Mouse (Mus musculus) regulatory T cell (primary cell): ENCODE measurements at regions not wholly inside any gene's neighbourhood (a gene's known extent, or its start where the extent isn't known, plus 50 kb on each side); places are given as distances from the start of the nearest gene placed in this dataset.

ENCODE experiments used
- in situ Hi-C: fragments of 300-600 bp; cut with MboI, MseI; formaldehyde crosslinking; loops from one replicate; pipeline ENCODE4 v1.15.1; 2025; ENCODE audit warnings: high pct_unique_total_duplicates

GRCm38 (mm10) chr15:60632789-60633456, 220.7 kb downstream of the Fam84b start:
- in situ Hi-C loops, result loop anchor here (10.0 kb wide), 1 partner anchor 662 kb away; no protein-coding TSS in a partner anchor

DNA sequence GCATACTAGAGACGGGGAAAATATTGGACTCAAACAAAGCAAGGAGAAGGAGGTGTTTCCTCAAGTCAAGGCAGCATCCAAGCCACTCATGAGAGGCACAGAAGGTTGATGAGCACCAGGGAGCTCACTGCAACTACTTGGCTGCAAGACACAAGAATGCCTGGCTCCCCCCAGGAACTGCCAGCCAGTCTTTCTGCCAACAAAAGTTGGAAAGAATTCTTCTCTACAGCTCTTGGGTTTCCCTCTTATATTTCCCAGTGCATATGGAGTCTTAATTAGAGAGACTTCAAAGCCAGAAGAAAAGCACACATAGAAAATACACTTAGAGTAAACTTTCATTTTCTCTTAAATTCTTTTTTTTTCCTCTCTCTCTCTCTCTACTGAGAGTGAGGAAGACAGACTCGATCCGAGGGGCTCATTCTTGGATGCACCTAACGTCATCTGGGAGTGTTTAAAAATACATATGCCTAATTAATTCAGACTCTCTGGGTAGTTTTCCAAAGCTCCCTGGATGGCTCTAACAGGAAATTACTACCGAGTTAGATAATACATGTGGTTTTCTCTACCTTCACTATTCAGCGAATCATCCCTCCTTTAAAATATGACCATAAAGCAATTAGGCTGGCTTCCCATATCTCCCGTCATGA, 222.7 kb downstream of the Fam84b start:
- in situ Hi-C loops, result loop anchor here (10.0 kb wide), 1 partner anchor 664 kb away; no protein-coding TSS in a partner anchor

DNA sequence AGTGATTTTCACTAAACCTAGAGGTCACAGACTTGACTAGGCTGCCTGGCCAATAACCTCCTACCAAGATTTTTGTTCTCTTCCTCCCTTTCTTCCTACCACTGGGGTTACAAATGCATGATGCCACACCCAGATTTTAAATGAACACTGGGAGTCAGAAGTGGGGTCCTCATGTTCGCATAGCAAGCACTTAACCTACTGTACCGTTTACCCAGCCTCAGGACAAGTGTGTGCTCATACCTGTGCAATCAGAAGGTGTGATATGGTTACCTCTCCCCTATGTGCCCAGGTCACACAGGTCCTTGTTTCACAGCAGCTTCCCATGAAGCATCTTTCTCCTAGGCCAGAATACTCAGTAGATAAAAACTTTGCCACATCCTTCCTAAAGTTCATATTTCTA, 234.8 kb downstream of the Fam84b start:
- in situ Hi-C loops, result no loop called here

DNA sequence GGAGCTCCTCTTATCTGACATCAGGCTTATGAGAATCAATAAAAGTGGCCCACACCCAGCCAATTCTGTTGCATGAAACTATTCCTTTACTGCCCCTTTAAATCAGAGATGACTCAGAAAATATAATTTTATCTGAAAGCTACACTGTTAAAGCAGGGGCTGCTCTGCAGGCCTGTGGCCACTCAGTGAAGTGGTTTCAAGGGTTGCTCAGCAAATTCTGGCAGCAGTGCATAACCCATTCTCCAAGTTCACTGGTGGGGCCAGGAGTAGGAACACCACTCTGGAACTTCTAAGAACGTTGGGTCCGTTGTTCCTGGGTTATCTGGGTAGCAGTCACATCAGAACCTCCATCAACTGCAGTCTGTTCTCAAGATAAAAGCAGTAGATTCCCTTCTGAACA, 236.2 kb downstream of the Fam84b start:
- in situ Hi-C loops, result no loop called here

DNA sequence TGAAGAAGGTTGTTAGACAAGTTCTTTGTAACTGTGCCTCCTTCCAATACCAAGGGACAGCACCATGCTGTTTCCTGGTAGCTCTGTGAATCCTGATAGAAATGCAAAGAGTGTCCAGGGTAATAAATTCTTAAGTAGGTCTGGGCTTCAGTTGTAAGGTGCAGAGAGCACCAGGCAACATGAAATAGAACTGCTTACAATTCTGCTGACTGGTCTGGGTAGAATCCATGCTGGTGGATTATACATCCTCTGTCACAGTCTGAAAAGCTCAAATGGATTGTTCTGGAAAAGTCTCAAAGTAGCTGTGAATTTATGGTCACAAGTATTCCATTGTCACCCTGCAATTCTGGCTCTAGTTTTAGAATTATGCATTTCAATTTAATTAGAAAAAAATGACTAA, 251.7 kb downstream of the Fam84b start:
- in situ Hi-C loops, result no loop called here

GRCm38 (mm10) chr15:60577084-60577483, 276.5 kb downstream of the Fam84b start:
- in situ Hi-C loops, result no loop called here

GRCm38 (mm10) chr15:60566267-60566666, 287.3 kb downstream of the Fam84b start:
- in situ Hi-C loops, result no loop called here

DNA sequence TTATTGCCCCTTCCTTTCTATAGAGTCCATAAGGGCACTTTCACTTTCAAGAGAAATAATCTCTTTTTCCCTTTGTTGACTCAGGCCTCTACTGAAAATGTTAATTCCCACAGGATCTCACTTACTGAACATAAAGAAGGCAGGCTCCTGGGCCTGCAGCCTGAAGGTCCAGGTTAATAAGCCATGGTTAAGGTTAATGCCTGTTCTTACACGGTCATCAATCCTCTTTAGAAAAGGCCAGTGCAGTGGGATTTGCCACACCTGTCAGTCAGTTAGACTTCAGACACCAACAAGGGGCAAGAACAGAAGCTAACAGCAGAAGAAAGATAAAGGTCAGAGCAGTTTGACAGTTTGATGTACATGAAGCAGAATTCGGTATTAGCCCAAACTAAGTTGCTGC, 288.6 kb downstream of the Fam84b start:
- in situ Hi-C loops, result no loop called here

GRCm38 (mm10) chr15:60560641-60561040, 292.9 kb downstream of the Fam84b start:
- in situ Hi-C loops, result no loop called here

GRCm38 (mm10) chr15:60555691-60556090, 297.9 kb downstream of the Fam84b start:
- in situ Hi-C loops, result no loop called here

DNA sequence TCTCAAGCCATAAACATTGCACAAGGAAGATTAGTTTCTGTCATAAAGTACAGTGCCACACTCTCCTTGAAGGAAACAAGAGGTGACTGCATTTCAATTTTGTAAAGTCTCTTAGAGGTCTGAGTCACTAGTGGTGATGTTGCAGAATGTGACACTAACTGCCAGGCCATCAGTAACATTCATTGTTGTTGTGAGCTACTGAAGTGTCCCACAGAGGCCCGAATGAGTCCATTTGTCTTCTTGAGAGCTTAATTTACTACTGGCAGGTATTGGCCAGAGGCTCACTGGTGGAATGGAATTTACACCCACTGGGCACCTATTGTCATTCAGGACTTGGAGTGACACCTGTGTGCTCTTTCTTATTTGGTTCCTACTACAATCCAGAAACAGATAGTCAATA, 299.0 kb downstream of the Fam84b start:
- in situ Hi-C loops, result no loop called here

DNA sequence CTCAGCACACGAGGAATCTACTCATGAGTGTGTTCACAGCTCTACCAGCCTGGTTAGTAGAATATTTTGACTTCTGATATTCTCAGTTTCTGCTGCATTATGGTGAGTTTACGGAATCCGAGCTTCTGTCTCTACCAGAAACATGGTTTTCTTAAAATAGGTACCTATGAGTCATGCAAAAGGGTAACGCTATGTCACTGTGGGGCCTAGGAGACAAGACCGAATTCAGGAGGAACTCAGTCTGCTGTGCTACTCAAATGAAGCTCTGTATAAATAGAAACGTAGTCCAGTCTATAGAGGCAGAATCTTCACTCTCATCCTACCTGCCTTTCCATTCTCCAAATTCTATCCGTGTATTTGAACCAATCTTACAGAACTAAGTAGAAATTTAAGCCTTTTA, 305.5 kb downstream of the Fam84b start:
- in situ Hi-C loops, result no loop called here

DNA sequence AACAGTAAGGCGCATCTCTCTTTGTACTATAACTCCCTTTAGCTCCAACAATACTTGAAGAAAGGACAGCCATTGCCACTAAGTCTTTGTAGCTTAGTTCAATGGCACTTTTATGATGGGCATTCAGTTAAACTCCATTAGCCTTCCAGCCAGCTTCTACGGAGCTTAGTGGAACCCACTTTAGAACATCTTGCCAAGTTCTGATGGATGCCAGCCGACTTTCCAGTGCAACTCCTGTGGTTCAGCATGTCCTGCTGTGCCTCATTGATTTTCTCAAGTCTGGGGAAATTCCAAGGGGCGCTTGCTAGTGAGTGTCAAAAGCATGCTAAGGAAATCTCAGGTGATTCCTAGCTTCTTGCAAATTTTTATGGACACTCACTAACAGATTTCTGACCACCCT, 316.4 kb downstream of the Fam84b start:
- in situ Hi-C loops, result no loop called here

- in situ Hi-C loops, result no loop called here
These were observed 318.9 kb downstream of the Fam84b start for GRCm38 (mm10) chr15:60534701-60535100.

GRCm38 (mm10) chr15:60516810-60517209, 336.8 kb downstream of the Fam84b start:
- in situ Hi-C loops, result no loop called here

DNA sequence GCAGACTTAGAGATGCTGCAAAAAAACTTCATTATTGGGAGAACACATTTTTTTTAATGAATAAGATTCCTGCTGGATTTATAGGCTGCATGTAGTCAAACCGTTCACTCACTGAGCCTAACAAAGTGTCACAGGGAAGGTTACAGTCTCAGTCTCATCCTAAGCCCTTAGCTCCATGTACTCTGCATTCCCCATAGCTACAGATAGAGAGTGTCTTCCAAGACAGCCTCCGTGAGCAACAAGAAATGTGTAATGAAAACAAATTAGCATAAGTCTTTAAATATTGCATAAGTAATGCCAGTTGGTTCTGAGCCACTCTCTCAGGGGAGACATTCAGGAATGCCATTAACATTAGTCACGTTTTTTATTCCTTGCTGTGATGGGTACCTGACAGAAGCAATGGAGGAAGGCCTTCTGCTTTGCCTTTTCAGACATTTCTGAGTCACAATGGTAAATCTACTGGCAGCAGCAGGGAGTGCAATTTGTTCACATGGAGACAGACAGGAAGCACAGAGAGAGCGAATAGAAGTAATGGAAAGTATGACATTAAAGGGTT, 376.7 kb downstream of the Fam84b start:
- in situ Hi-C loops, result no loop called here

GRCm38 (mm10) chr15:60475086-60475485, 378.5 kb downstream of the Fam84b start:
- in situ Hi-C loops, result no loop called here

DNA sequence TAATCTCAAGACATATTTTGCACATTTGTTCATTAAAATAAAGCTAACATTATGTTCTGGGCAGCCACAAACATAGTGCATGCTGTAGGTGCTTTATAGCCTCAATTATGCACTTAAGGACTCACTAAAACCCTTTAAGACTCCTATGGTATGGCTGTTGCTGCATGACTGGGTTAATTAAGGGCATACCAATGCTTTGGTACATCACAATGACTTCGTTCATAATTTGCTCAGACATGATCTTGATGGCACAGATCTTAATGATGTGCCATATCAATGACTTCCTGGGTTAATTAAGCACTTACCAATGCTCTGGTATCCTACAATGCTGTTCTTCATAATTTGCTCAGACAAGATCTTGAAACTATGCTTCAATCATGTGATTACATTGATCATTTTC, 415.5 kb upstream of the 4933412E24Rik start:
- in situ Hi-C loops, result no loop called here

DNA sequence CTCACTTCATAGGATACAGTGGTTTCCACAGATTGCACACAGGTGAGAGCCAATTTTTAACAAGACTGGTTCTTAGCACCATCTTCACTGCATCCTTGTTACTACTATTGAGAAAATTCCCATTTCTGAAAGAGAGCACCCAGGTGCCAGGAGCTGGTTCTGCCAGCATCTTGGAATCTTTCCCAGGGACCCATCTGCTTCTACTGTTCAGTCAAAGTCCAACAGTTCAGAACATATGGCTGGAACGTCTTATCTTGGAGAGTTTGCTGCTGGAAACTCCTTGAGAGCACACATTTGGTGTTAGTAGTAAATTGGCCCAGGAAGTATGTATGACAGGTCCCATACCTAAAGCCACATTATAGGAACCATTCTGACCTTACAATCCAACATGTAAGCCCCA, 402.7 kb upstream of the 4933412E24Rik start:
- in situ Hi-C loops, result no loop called here

- in situ Hi-C loops, result no loop called here
These were observed 375.9 kb upstream of the 4933412E24Rik start for GRCm38 (mm10) chr15:60392267-60392666.

GRCm38 (mm10) chr15:60390336-60390735, 373.9 kb upstream of the 4933412E24Rik start:
- in situ Hi-C loops, result no loop called here

GRCm38 (mm10) chr15:60387962-60388361, 371.5 kb upstream of the 4933412E24Rik start:
- in situ Hi-C loops, result no loop called here
